Mouse (Mus musculus) urinary bladder, adult 18-20 months (tissue): Measurements from ENCODE around the gene Prss38.

Source experiments
- DNase-seq, 2 experiments: peaks; one replicate each; pipeline ENCODE4 v3.0.0; 2022; ENCODE audit warnings: low spot score in 2 of 2, mixed read lengths in 2 of 2

Gene Prss38

GRCm38 (mm10) chr11:59375475-59375874 is at the start of gene Prss38:
Prss38 (minus strand) TSS chr11:59375657.
- DNase-seq: no peak

GRCm38 (mm10) chr11:59423010-59423588 is 47.6 kb upstream of the Prss38 start:
- DNase-seq: no peak

- peak in 1 of 2 experiments; percentile 74 for DNase-seq
Observed at GRCm38 (mm10) chr11:59421967-59422366, 46.5 kb upstream of the Prss38 start.

- no peak for DNase-seq
Observed at GRCm38 (mm10) chr11:59421436-59421835, 46.0 kb upstream of the Prss38 start.

GRCm38 (mm10) chr11:59418708-59419107 is 43.3 kb upstream of the Prss38 start:
- DNase-seq: no peak

GRCm38 (mm10) chr11:59412999-59413863 is 37.8 kb upstream of the Prss38 start:
- DNase-seq: no peak

- DNase-seq: no peak
Observed at GRCm38 (mm10) chr11:59412058-59412457, 36.6 kb upstream of the Prss38 start.

- no peak for DNase-seq
Observed at GRCm38 (mm10) chr11:59410851-59411250, 35.4 kb upstream of the Prss38 start.

GRCm38 (mm10) chr11:59405761-59406160 is 30.3 kb upstream of the Prss38 start:
- DNase-seq: no peak

- DNase-seq: no peak
Observed at GRCm38 (mm10) chr11:59400876-59401275, 25.4 kb upstream of the Prss38 start.

GRCm38 (mm10) chr11:59399830-59400229 is 24.4 kb upstream of the Prss38 start:
- no peak for DNase-seq

- no peak for DNase-seq
Observed at GRCm38 (mm10) chr11:59397536-59398371, 22.3 kb upstream of the Prss38 start.

GRCm38 (mm10) chr11:59394451-59394850 is 19.0 kb upstream of the Prss38 start:
- no peak for DNase-seq

- DNase-seq: no peak
Observed at GRCm38 (mm10) chr11:59393591-59393990, 18.1 kb upstream of the Prss38 start.

GRCm38 (mm10) chr11:59392300-59392699 is 16.8 kb upstream of the Prss38 start:
- DNase-seq: no peak

- no peak for DNase-seq
Observed at GRCm38 (mm10) chr11:59390470-59390869, 15.0 kb upstream of the Prss38 start.

GRCm38 (mm10) chr11:59389617-59390016 is 14.2 kb upstream of the Prss38 start:
- no peak for DNase-seq

GRCm38 (mm10) chr11:59388806-59389205 is 13.3 kb upstream of the Prss38 start:
- DNase-seq: no peak

GRCm38 (mm10) chr11:59387471-59387870 is 12.0 kb upstream of the Prss38 start:
- no peak for DNase-seq

GRCm38 (mm10) chr11:59385123-59385522 is 9.7 kb upstream of the Prss38 start:
- no peak for DNase-seq

GRCm38 (mm10) chr11:59384441-59384959 is 9.0 kb upstream of the Prss38 start:
- DNase-seq: no peak

- no peak for DNase-seq
Observed at GRCm38 (mm10) chr11:59379547-59379946, 4.1 kb upstream of the Prss38 start.
